Mouse (Mus musculus) bone marrow, adult 2 months (tissue): ENCODE results near the gene Gjb5. TPM values are rescaled to one million over a fixed set of nuclear protein-coding genes. Genes with fewer than 3 reads are reported as not detected.

ENCODE experiments used
- H3K27ac ChIP-seq: fragments of 200-500 bp; 2 replicates; pipeline ENCODE4 v1.5.1; 2012; ENCODE audit warnings: low read depth, mild to moderate bottlenecking, control low read depth, inconsistent platforms, low read length; ENCODE audit not compliant: control insufficient read depth, poor library complexity, insufficient read depth
- H3K4me1 ChIP-seq: fragments of 200-500 bp; 2 replicates; pipeline ENCODE4 v1.6.1; 2011; ENCODE audit warnings: low read length; ENCODE audit not compliant: control insufficient read depth, insufficient read depth
- H3K4me3 ChIP-seq: fragments of 200-500 bp; replicated peaks from 2 replicates; pipeline ENCODE3; 2011; ENCODE audit warnings: mild to moderate bottlenecking, low read depth, low read length, control low read depth; ENCODE audit not compliant: control insufficient read depth
- CTCF ChIP-seq: fragments of 200-500 bp; IDR thresholded peaks from 2 replicates; pipeline ENCODE4 v1.5.1; 2011; ENCODE audit warnings: low read length, control low read depth; ENCODE audit not compliant: control insufficient read depth, insufficient read depth
- POLR2A ChIP-seq: fragments of 200-500 bp; IDR thresholded peaks from 2 replicates; pipeline ENCODE4 v1.6.1; 2011; ENCODE audit warnings: low read depth, mild to moderate bottlenecking, control low read depth, low read length, borderline replicate concordance; ENCODE audit not compliant: control insufficient read depth
- WGBS: fragments of 180-500 bp; shearing (Covaris S2); methylation state at CpG from one replicate; pipeline ENCODE4 v1.1.7; 2018; 5-methylcytosine and 5-hydroxymethylcytosine counted together
- polyA plus RNA-seq: library from polyadenylated mRNA; stranded (reverse); fragments of >200 nt; gene quantifications from 2 replicates; pipeline ENCODE4 v1.2.4, GENCODE M21; 2011; ENCODE audit warnings: low replicate concordance; ENCODE audit not compliant: missing spikeins, insufficient read depth, insufficient read length

Gene Gjb5
- polyA plus RNA-seq, 1 experiment = 1.7 TPM

DNA sequence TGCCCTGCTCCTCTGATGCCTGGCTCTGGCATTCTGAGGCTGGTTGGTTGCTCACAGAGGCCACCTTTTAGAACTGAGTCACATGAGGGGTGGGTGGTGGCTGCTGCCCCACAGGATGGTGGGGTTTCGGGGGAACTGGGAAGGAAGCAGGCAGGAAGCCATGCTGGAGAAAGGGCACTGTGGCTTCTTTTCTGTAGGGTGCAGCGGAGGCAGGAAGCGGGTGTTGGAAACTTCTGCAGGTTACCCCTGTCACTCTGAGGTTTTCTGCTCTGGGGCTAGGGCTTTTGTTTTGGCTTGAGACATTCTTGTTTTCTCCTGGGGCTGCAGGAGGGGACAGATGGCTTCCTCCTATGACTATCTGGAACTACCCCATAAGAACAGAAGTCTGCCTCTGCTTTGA is 4.5 kb upstream of the Gjb5 start:
- WGBS = 7% methylated on average over 3 of the region's 3 CpGs
- TF ChIP-seq POLR2A = no peak
- no peak for TF ChIP-seq CTCF

DNA sequence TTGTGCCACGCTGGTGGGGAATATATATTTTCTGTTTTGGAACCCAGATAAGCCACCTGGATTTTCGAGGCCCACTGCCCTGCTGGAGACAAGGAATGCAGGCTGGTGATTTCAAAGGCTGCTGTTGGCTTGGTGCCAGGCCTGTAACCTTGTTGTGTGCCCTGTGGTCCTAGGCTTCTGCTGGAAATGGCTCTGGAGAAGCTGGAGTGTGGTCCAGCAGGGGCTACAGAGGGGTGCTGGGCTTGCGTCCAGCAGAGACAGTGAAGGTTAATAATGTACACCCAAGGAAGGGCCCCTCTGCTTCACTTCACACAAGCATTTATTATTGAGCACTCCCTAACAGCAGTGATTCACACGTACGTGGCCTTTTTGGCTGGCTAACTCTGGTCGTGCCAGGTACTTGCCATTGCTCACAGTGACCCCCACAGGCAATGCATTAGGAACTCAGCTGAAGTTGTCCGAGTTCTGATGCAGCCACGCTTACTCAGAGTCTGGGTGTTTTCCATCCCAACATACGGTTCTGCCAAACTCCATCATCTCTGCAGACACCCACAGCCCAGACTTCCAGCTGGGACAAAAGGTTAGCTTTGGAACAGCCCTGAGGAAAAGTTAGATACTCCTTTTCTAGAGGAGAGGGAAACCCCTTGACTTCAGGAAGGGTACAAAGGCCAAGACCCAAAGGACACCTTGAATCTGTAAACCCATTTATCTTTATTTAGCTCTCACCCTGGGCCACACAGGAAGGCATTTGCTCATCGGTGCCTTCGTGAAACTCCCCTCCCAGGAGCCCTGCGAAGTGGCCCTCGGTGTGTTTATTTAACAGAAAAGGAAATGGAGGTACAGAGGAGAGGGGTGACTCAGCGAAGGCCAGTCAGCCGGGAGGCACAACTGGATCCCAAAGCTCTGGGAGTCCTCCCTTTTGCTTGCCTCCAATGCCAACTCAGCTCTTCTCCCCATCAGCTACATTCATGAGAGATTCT is 3.2 kb downstream of the Gjb5 start:
- WGBS = 52% methylated on average over 15 of the region's 15 CpGs
- no peaks in the 10 kb centered on the region for H3K4me1 ChIP-seq
- H3K4me3 ChIP-seq = no peak overlapping the region
- TF ChIP-seq POLR2A = no peak
- TF ChIP-seq CTCF = no peak
- H3K27ac ChIP-seq = no peak overlapping the region

More for the DNA sequence above, 4.5 kb upstream of the Gjb5 start:
- no peak overlapping the region for H3K27ac ChIP-seq
- no peak overlapping the region for H3K4me3 ChIP-seq
- no peaks in the 10 kb centered on the region for H3K4me1 ChIP-seq

DNA sequence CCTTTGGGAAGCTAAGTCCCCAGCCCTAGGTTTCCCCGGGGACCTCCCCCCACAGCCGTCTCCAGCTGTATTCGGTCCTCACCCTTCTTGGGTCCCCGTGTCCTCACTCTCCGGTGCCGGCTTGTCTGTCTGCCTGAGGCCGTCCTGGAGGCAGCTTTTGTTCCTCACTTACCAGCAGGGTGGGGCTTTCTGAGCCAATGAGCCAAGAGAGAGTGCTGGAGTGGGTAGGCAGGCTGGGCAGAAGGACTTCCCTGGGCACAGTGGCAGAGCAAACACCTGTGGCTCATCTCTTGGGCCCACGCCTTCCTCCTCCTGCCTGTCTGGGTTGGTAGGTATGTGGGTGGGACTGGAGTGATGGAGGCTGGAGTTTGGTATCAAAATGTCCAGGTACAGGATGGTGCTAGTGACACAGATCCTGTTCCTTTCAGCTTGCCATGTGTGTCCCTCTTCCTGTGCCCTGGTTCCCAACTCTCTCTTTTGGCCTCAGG is 4.0 kb downstream of the Gjb5 start, which contains the start of gene Gjb4:
TSS of gene Gjb4 (minus strand) at position 131 of the 488 bp plus-strand sequence.
- TF ChIP-seq CTCF = no peak
- no peak for TF ChIP-seq POLR2A
- Histone ChIP-seq H3K27ac (no peak within 1 kb of the TSS), H3K4me3 (no peak within 1 kb of the TSS), H3K4me1 (no peaks in the 10 kb centered on the region)
- WGBS = 85% methylated on average over 8 of the region's 8 CpGs

DNA sequence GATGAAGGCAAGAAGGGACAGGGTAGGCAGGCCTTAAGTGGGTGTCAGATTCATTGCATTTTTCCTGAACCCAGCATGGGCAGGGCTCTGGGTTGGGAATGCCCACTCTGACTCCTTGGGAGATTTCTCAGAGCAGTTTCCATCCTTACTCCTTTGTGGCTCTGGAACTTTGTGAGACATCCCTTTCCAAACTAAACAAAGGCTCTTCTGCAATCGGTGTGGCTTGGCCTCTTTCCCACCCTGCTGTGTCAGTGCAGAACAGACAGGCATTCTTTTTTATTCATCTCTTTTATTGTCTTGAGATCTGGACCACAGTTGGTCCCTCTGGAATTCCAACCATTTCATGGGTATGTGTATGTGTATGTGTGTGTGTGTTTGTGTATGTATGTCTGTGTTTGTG is 5.4 kb downstream of the Gjb5 start:
- Histone ChIP-seq H3K27ac (no peak overlapping the region), H3K4me3 (no peak overlapping the region), H3K4me1 (no peaks in the 10 kb centered on the region)
- no peak for TF ChIP-seq POLR2A
- TF ChIP-seq CTCF = no peak
- WGBS = 58% methylated on average over 1 of the region's 1 CpGs

DNA sequence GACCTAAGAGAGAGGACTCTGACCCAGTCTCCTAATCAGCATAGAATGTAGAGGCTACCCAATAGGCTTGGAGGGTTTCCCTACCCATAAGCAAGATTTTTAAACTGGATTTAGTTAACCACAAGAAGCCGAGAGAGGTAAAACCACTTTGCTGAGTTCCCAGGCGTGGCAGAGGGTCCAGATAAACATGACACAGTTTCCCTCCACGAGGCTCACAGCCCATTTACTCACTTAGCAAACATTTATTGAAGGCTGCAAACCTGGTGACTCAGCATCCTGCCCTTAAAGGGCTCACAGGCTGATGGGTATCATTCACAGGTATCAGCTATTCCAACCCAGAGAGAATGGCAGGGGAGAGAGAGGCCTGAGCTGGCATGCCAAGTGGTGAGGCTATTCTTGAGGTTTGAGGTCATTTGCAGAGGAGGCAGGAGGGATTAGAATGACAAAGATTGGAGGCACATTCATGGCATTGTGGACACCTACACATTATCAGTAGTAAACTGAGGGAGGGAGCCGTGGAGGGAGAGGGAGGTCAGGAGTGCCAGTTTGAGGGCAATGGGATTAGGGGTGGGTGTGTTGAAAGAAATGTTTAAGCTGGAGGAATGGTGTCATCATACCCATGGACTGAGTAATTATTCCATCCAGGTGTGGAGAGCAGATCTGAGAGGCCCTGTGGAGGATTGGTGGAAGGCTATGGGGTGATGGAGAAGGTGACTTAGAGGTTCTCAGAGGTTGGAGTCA is 8.3 kb downstream of the Gjb5 start:
- H3K4me1 ChIP-seq = no peaks in the 10 kb centered on the region
- WGBS = 35% methylated on average over 4 of the region's 4 CpGs
- H3K4me3 ChIP-seq = no peak overlapping the region
- TF ChIP-seq CTCF (no peak), POLR2A (no peak)
- no peak overlapping the region for H3K27ac ChIP-seq

DNA sequence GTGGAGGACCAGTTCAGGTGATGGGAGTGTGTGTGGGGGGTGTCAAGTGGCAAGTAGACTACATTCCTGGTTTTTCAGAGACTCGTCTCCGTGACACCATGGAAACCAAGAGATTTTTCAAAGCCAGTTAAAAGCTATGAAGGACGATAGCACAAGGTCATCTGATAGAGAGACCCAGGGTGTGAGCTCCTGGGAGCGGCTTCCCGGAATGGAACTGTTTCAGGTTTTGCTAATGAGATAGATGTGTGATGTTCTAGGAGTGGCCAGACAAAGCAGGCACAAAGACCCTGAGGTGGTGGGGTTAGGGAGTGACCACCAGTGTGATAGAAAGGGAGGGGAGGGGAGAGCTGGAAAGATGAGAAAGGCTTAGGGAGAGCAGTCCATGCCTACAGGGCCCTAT is 13.0 kb downstream of the Gjb5 start:
- no peak overlapping the region for H3K27ac ChIP-seq
- 78% methylated on average over 5 of the region's 5 CpGs for WGBS
- TF ChIP-seq CTCF = no peak
- H3K4me3 ChIP-seq = no peak overlapping the region
- H3K4me1 ChIP-seq = no peaks in the 10 kb centered on the region

DNA sequence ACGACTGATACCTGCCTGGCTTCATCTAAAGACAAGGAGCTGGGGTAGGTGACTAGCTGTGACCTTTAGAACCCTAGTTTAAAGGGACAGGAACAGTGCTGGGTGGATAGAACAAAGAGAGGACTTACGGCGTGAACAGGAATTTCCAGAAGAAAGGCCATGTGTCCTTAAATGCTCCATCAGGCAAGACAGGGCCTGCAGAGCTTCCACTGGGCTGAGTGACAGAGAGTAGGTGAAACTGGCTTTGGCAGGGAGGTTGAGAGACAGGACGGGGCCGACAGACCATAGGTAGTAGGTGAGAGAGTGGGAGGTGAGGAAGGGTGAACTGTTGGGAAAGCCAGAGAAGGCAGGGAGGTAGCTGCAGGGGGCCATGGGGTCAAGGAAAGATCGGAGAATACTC is 16.6 kb downstream of the Gjb5 start:
- H3K4me1 ChIP-seq = no peaks in the 10 kb centered on the region; the same call in 1 of the 2 replicates
- H3K27ac ChIP-seq = no peak overlapping the region
- WGBS = 66% methylated on average over 6 of the region's 6 CpGs
- no peak for TF ChIP-seq POLR2A
- TF ChIP-seq CTCF = no peak
- no peak overlapping the region for H3K4me3 ChIP-seq

DNA sequence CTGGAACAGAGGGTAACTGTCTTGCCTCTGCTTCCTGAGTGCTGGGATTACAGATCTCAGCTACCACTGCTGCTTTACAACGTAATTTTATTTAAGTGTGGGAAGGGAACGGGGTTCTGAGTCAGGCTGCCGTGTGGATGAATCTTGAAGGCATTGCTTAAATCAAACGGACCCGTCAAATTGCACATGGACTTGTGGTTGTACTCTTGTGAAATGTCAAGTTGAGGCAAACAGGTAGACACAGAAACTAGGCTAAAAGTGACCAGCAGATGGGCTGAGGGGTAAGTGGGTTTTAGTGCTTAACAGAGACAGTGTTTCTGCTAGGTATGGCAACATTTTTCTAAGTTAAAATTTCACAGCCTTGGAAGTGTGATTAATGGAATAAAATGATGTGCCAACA is 20.3 kb downstream of the Gjb5 start:
- TF ChIP-seq POLR2A = no peak
- TF ChIP-seq CTCF = no peak
- 41% methylated on average over 5 of the region's 5 CpGs for WGBS

More for the DNA sequence above, 20.3 kb downstream of the Gjb5 start:
- Histone ChIP-seq H3K4me3 (no peak overlapping the region), H3K27ac (no peak overlapping the region; the same call in 1 of the 2 replicates), H3K4me1 (no peaks in the 10 kb centered on the region; the same call in 1 of the 2 replicates)
